Mouse (Mus musculus) embryonic stem cell, embryonic (primary cell): ENCODE results near the gene Ilkap.

Experiments
- CTCF ChIA-PET, 4 experiments: fragments of 300-600 bp in 2 of 4; fragments of 350-600 bp in 2 of 4; sonication (Branson Sonifier 250); formaldehyde crosslinking; loops; one replicate each; lab custom pipeline; 2022; ENCODE audit warnings: inconsistent platforms in 2 of 4; lab: Charles Lee
- POLR2A ChIA-PET, 4 experiments: fragments of 300-600 bp in 2 of 4; fragments of 350-600 bp in 2 of 4; sonication (Branson Sonifier 250); formaldehyde crosslinking; loops; one replicate each; lab custom pipeline; 2022; ENCODE audit warnings: antibody characterized with exemption in 4 of 4, inconsistent platforms in 1 of 4; lab: Charles Lee

Ilkap gene

GRCm38 (mm10) chr1:91344921-91345685 lies 53.5 kb downstream of the Ilkap start:
- CTCF ChIA-PET, result interaction anchor here in 3 of 4 experiments (0.6 to 2.5 kb wide), 13 partner anchors 8 to 1864 kb away, joined by 3 to 10 read pairs (median 4); partner anchors contain the start of genes Erfe (in 1 of the 3) and Lrrfip1 (in 1 of the 3)

GRCm38 (mm10) chr1:91344001-91344400 lies 54.6 kb downstream of the Ilkap start:
- ChIA-PET POLR2A (interaction anchor here in 1 of 4 experiments (0.9 kb wide), 1 partner anchor 22 kb away, joined by 3 read pairs; no protein-coding TSS in a partner anchor), CTCF (no interaction called here)

More at GRCm38 (mm10) chr1:91344921-91345685, 53.5 kb downstream of the Ilkap start:
- POLR2A ChIA-PET, result interaction anchor here in 3 of 4 experiments (0.5 to 3.2 kb wide), 8 partner anchors 8 to 1133 kb away, joined by 3 to 18 read pairs (median 4); partner anchors contain the start of gene Erfe (in 3 of the 3)

- CTCF ChIA-PET, result interaction anchor here in 2 of 4 experiments (0.5 to 1.7 kb wide), 2 partner anchors 9 to 374 kb away, joined by 4 to 10 read pairs; no protein-coding TSS in a partner anchor
- POLR2A ChIA-PET, result interaction anchor here in 1 of 4 experiments (1.9 kb wide), 1 partner anchor 8 kb away, joined by 4 read pairs; no protein-coding TSS in a partner anchor
Observed at GRCm38 (mm10) chr1:91337355-91337754, 61.3 kb downstream of the Ilkap start.

GRCm38 (mm10) chr1:91333582-91333981 lies 65.0 kb downstream of the Ilkap start:
- CTCF ChIA-PET, result interaction anchor here in 3 of 4 experiments (0.6 to 1.0 kb wide), 3 partner anchors 12 to 194 kb away, joined by 3 read pairs; no protein-coding TSS in a partner anchor

GRCm38 (mm10) chr1:91332102-91332501 lies 66.5 kb downstream of the Ilkap start:
- ChIA-PET POLR2A (interaction anchor here in 1 of 4 experiments (3.4 kb wide), 1 partner anchor 11 kb away, joined by 14 read pairs; the partner anchor contains the start of gene Espnl), CTCF (interaction anchor here in 3 of 4 experiments (0.6 to 1.4 kb wide), 3 partner anchors 14 to 152 kb away, joined by 3 to 6 read pairs (median 3); partner anchors contain the start of gene Ramp1 (in 1 of the 3))

More at GRCm38 (mm10) chr1:91333582-91333981, 65.0 kb downstream of the Ilkap start:
- POLR2A ChIA-PET, result interaction anchor here in 1 of 4 experiments (0.8 to 1.0 kb wide), 2 partner anchors 9 to 79 kb away, joined by 3 read pairs; no protein-coding TSS in a partner anchor

GRCm38 (mm10) chr1:91325488-91326042 lies 73.0 kb downstream of the Ilkap start:
- ChIA-PET POLR2A (interaction anchor here in 1 of 4 experiments (0.7 to 1.4 kb wide), 2 partner anchors 8 to 369 kb away, joined by 3 to 4 read pairs; no protein-coding TSS in a partner anchor), CTCF (interaction anchor here in 2 of 4 experiments (0.6 to 1.0 kb wide), 2 partner anchors 14 to 21 kb away, joined by 3 to 4 read pairs; no protein-coding TSS in a partner anchor)

- CTCF ChIA-PET, result interaction anchor here in 2 of 4 experiments (0.9 to 1.0 kb wide), 2 partner anchors 22 to 113 kb away, joined by 3 read pairs; no protein-coding TSS in a partner anchor
- POLR2A ChIA-PET, result interaction anchor here in 2 of 4 experiments (0.6 to 1.4 kb wide), 2 partner anchors 9 to 13 kb away, joined by 3 to 4 read pairs; no protein-coding TSS in a partner anchor
Observed at GRCm38 (mm10) chr1:91324646-91325045, 74.0 kb downstream of the Ilkap start.
